Mouse (Mus musculus): ENCODE measurements around the gene Sars2. TPM values are rescaled to one million over a fixed set of nuclear protein-coding genes. Genes with fewer than 3 reads are reported as not detected.

The Sars2 gene
- 17.8 TPM for polyA plus RNA-seq (2017; shearing (Covaris generic))

GRCm38 (mm10) chr7:28741709-28742438, at the start of gene Sars2, which contains the start of gene Mrps12:
Gene Sars2, plus strand, starts transcription at chr7:28741992.
Gene Mrps12, minus strand, starts transcription at chr7:28741820.

GRCm38 (mm10) chr7:28692545-28693320, 49.1 kb upstream of the Sars2 start, which contains the start of gene Fbxo27:
Gene Fbxo27, plus strand, starts transcription at chr7:28692849.

GRCm38 (mm10) chr7:28716590-28717281, 25.1 kb upstream of the Sars2 start, which contains the start of gene Fbxo17:
Gene Fbxo17, plus strand, starts transcription at chr7:28716804.

GRCm38 (mm10) chr7:28756079-28756478, 14.3 kb downstream of the Sars2 start, which contains the start of gene Ccer2:
Gene Ccer2, plus strand, starts transcription at chr7:28756174.

GRCm38 (mm10) chr7:28766173-28766879, 24.5 kb downstream of the Sars2 start, which contains the start of gene Sirt2:
Gene Sirt2, plus strand, starts transcription at chr7:28766735.

GRCm38 (mm10) chr7:28767462-28767965, 25.7 kb downstream of the Sars2 start, which contains the start of gene Nfkbib:
Gene Nfkbib, minus strand, starts transcription at chr7:28767512.

GRCm38 (mm10) chr7:28788307-28789195, 46.8 kb downstream of the Sars2 start, which contains the start of gene Rinl:
Gene Rinl, plus strand, starts transcription at chr7:28788969.

Other genes with a start within 250 kb of the Sars2 start
- gene Ifnl2, start 231.5 kb upstream of the Sars2 start, polyA plus RNA-seq (2017; shearing (Covaris generic)): not detected
- gene Ifnl3, start 219.2 kb upstream of the Sars2 start, polyA plus RNA-seq (2017; shearing (Covaris generic)): not detected
- gene Sycn, start 201.1 kb upstream of the Sars2 start, polyA plus RNA-seq (2017; shearing (Covaris generic)): not detected
- gene Nccrp1, start 194.7 kb upstream of the Sars2 start, polyA plus RNA-seq (2017; shearing (Covaris generic)): 0.42 TPM
- 4.0 TPM for gene Samd4b, start 143.8 kb upstream of the Sars2 start, polyA plus RNA-seq (2017; shearing (Covaris generic))
- gene Pak4, start 143.8 kb upstream of the Sars2 start, polyA plus RNA-seq (2017; shearing (Covaris generic)): 5.4 TPM
- gene Acp7, start 110.7 kb upstream of the Sars2 start, polyA plus RNA-seq (2017; shearing (Covaris generic)): not detected
- gene Fbxo27, start 49.1 kb upstream of the Sars2 start, polyA plus RNA-seq (2017; shearing (Covaris generic)): 5.1 TPM
- gene Fbxo17, start 25.2 kb upstream of the Sars2 start, polyA plus RNA-seq (2017; shearing (Covaris generic)): 5.4 TPM
- 110 TPM for gene Mrps12, start 172 bp upstream of the Sars2 start, polyA plus RNA-seq (2017; shearing (Covaris generic))
- not detected for gene Ccer2, start 14.2 kb downstream of the Sars2 start, polyA plus RNA-seq (2017; shearing (Covaris generic))
- gene Sirt2, start 24.7 kb downstream of the Sars2 start, polyA plus RNA-seq (2017; shearing (Covaris generic)): 107 TPM
- gene Nfkbib, start 25.5 kb downstream of the Sars2 start, polyA plus RNA-seq (2017; shearing (Covaris generic)): 122 TPM
- 324 TPM for gene Rinl, start 47.0 kb downstream of the Sars2 start, polyA plus RNA-seq (2017; shearing (Covaris generic))
- 110 TPM for gene Hnrnpl, start 66.5 kb downstream of the Sars2 start, polyA plus RNA-seq (2017; shearing (Covaris generic))
- 208 TPM for gene Ech1, start 83.2 kb downstream of the Sars2 start, polyA plus RNA-seq (2017; shearing (Covaris generic))
- gene Lgals4, start 91.9 kb downstream of the Sars2 start, polyA plus RNA-seq (2017; shearing (Covaris generic)): 25.3 TPM
- 1.2 TPM for gene Lgals7, start 121.9 kb downstream of the Sars2 start, polyA plus RNA-seq (2017; shearing (Covaris generic))
- 0.12 TPM for gene Capn12, start 139.4 kb downstream of the Sars2 start, polyA plus RNA-seq (2017; shearing (Covaris generic))
- gene Actn4, start 220.3 kb downstream of the Sars2 start, polyA plus RNA-seq (2017; shearing (Covaris generic)): 292 TPM
- 397 TPM for gene Eif3k, start 239.9 kb downstream of the Sars2 start, polyA plus RNA-seq (2017; shearing (Covaris generic))
- 142 TPM for gene Map4k1, start 240.1 kb downstream of the Sars2 start, polyA plus RNA-seq (2017; shearing (Covaris generic))